Mouse (Mus musculus): ENCODE data around the gene Sept12. TPM values are rescaled to one million over a fixed set of nuclear protein-coding genes. Genes with fewer than 3 reads are reported as not detected.

The Sept12 gene
- total RNA-seq (2021), result not detected

DNA sequence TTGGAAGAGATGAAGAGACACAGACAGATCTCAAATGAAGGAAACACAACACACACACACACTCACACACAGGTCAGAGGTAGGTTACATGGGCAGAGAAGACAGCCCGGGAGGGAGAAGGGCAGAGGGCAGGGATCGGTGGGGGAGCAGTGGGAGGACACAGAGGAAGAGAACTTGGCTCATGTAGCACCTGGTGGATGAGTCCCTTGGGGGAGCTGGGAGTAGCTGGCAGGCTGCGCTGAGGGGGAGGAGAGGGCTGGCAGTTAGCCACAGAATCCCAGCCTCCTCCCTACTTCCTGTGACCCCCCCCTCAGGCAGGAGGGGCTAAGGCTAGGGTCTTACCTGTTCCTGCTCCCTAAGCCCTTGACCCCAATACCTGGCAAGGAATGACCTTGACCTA is at the start of gene Sept12:
Gene Sept12, minus strand, starts transcription at position 300 of the 400 bp plus-strand sequence.
- no peak for DNase-seq

DNA sequence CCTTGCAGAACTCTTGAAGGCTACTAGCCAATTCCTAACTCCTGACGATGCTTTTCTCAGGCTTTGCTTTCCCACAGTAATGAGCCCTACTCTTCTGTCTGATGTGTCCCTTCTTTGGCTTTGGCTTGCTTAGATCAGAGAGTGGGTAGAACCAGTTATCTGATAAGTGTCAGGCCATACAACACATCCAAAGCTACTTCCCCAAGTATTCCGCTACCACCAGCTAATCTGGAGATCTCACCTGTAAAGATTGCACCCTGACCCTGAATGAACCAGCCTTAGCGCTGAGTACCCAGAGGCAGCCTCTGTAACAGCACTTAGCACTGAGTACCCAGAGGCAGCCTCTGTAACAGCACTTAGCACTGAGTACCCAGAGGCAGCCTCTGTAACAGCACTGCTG is 47.7 kb upstream of the Sept12 start:
- no peak for DNase-seq

GRCm38 (mm10) chr16:5036649-5037234 is 39.1 kb upstream of the Sept12 start:
- no peak for DNase-seq

GRCm38 (mm10) chr16:5035591-5035990 is 37.9 kb upstream of the Sept12 start:
- DNase-seq, result no peak

- DNase-seq, result no peak
Measured at GRCm38 (mm10) chr16:5029847-5030246, 32.2 kb upstream of the Sept12 start.

GRCm38 (mm10) chr16:5024021-5024420 is 26.4 kb upstream of the Sept12 start:
- DNase-seq, result no peak

DNA sequence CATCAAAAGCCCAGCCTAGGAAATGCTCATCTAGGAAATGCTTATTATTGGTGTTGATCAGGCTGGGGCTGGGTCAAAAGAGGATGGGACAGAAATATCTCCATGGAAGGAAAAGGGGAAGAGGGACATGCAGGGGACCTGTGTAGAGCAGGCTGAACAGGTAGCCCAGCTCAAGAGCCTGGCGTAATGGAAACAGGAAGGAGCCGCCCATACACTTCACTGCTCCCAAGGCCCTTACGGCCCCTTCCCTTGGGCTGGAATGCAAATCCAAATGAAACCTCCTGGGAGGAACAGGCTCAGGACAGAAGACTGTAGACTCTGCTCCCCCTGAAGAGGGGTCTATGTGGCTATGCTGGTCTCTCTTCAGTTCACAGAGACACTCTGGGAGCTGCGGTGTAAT is 16.9 kb upstream of the Sept12 start:
- DNase-seq, result no peak

DNA sequence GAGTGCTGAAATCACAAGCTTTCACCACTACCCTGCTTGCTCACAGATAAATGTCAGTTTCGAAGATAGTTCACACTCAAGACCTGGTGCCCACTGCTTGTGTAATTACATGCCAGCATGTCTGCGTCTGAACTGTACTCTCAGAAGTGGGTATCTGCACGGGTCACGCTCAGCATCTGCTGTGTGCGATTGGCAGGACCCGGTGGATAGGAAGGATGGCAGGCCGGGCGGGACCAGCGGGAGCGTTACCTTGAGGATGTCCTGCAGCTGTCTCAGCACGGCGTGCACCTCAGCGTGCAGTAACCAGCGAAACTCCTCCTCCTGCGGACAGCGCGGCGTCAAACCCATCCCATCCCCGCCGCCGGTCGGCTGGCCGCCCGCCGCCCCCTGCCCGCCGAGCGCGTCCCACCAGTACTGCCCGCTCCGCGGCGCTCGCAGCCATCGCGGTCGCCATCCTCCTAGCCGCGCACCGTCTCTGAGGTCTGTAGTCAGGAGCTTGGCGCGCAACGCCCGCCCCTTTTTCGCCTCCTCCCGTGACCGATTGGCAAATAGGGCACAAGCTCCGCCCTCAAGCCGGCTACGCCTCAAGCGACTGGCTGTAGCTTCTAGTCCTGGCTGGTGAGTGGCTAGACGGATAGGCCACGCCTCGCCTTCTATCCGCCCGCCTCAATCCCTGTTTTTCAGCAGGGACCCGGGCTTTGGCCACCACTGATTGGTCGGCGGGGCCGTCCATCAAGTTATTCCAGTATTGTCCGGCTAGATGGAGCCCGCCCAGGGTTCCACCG is 15.6 kb upstream of the Sept12 start, which contains the start of gene Rogdi:
Gene Rogdi, minus strand, starts transcription at position 500 of the 785 bp plus-strand sequence.
- DNase-seq, result peak; percentile 98

DNA sequence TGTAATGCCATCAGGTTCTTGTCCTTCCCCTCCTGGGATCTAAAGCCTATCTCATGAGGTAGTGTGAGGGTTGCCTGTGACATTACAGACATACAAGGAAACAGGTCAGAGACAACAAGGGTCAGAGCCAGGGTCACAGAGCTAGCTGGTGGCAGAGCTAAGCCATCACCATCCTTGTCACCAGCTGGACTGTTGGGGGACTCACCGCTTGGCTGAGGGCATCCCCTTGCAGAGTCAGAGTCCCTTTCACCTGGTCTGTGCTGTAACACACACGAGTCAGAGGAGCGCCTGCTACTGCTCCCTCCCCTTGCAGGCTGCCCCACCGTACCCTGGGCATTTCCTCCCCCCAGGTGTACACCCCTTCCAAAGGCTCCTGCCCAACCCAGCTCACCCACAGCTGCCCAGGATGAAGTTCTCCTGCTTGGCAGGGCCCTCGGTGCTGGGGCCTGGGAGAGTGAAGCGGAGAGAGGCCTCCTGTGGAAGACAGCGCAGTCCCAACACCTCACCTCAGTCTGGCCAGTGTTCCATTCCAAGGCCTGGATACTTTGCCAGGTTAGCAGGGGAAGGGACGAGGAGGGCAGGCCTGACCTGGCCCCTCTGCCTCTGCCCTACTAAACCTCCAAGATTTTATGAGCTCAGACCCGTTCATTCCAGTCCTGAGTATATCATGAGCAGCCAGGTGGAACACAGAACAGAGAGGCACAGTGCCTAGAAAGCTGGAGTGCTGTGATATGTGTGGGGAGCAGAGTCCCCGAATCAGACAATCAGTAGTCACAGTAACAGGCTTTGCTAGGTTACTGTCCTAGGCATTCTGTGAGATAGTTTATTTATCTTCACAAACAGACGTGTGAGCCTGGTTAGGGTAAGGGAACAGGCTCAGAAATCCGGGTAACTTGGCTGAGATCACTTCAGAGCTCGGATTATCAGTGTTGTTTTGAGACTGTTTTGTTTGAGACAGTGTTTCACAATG is 14.7 kb upstream of the Sept12 start:
- no peak for DNase-seq

- DNase-seq, result no peak
Measured at GRCm38 (mm10) chr16:5011285-5011684, 13.6 kb upstream of the Sept12 start.

DNA sequence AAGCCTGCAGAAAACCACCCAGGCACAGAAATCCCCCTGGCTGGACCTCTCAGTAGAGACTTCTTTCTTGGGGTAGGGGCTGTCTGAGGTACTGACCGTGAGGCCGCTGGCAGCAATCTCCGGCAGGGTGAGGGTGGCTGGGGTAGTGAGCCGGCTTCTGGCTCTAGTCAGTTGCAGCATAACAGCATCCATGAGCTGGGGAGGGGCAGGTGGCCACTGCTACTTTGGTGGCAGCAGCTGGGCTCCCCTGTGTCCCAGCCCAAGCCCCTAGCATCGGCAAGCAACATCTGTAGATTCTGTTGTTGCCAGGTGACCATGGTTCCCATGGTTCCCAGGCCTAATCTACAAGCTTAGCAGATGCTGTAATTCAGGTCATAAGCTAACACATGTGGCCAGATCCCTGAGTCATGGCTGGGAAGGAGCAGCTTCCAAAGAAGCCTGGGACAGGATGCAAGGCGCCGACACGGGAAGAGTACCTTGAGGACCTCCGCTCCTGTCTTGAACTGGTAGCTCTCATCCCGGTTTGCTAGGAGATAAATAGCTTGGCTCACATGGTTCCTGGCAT is 12.8 kb upstream of the Sept12 start:
- DNase-seq, result no peak

- no peak for DNase-seq
Measured at GRCm38 (mm10) chr16:5008076-5008475, 10.4 kb upstream of the Sept12 start.

DNA sequence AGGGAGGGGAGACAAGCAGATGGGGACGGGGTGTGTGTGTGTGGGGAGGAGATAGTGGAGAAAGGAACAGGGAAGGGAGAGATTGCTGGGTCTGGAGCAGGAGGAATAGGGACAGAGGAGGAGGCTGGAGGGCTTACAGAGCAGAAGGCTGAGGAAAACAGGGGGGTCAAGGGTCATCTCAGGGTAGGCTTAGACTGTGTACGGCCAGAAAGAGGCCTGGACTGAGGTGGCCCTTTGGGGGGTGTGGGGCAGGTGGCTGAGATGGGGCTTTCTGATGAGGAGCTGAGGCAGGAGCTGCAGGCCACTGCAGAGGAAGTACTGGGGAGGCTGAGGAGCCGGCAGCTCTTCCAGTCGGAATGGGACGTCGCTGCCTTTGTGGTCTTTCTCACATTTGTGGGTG is 9.8 kb upstream of the Sept12 start:
- DNase-seq, result no peak

- DNase-seq, result no peak
Measured at GRCm38 (mm10) chr16:5007067-5007466, 9.4 kb upstream of the Sept12 start, which contains the start of gene Smim22. TSS of gene Smim22 (plus strand) at chr16:5007288.

DNA sequence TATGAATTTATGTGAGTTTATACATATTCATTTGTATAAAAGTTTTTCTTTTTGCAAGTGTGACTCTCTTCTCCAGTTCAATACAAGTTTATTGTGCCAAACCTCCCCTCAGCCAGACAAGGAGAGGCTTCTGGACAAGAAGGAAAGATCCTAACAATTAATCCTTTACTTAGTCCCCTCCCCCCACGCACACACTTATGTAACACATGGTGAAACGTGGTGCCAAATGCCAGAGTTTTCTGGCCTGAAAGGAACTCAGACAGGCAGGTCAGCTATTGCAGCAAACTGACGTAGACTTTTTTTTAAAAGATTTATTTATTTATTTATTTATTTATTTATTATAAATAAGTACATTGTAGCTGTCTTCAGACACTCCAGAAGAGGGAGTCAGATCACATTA is 3.0 kb upstream of the Sept12 start:
- no peak for DNase-seq

GRCm38 (mm10) chr16:4998984-4999383 is 1.3 kb upstream of the Sept12 start:
- no peak for DNase-seq

GRCm38 (mm10) chr16:4993276-4993675 is 4.4 kb downstream of the Sept12 start:
- DNase-seq, result no peak

- DNase-seq, result no peak
Measured at GRCm38 (mm10) chr16:4984717-4985116, 12.9 kb downstream of the Sept12 start.

DNA sequence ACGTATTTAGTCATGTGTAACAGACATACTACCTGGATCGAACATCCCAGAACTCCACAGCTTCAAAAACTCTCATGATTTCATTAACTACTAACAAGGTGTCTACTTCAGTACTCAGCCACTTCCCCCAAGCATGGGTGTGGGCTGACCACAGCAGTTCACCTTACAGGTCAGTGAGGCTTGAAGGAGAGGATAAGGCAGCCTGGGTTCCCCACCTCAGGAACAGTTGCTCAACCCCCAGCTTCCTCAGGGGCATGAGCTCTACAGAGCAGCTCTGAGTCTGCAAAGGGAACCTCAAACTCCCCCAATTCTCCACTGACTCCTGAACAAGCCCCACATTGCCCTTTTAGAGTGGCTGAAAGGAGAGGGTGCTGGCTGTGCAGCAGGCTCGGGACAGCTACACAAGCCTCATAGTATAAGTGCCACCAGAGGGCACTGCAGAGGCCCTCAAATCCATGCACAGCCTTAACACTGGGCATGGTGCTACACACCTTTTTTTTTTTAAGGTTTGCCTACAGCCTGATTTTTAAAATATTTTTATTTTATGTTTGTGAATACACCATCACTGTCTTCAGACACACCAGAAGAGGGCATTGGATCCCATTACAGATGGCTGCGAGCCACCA is 17.8 kb downstream of the Sept12 start:
- no peak for DNase-seq

GRCm38 (mm10) chr16:4978275-4979051 is 19.2 kb downstream of the Sept12 start:
- DNase-seq, result no peak

DNA sequence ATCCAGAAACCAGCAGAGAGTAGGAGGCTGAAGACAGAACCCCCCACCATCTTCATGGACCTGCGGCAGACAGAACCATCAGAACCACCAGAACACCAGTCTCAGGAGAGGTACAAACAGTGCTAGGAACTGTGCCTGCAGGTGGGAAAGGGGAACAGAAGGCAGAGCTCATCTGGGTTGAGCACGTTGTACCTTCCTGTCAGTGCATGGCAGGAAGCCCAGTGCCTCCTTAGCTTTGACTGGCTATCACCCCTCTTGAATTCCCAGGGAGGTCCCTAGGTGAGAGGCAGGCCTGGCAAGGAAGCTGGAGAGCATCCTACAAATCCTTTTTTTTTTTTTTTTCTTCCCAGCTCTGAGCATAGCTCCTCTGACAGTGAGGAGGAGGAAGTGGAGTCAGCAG is 21.5 kb downstream of the Sept12 start:
- DNase-seq, result no peak

Measured in layer of hippocampus, postnatal 36 days (tissue).